Mouse (Mus musculus) T-helper 2 cell (primary cell): ENCODE data around the gene Katnbl1.

Experiments
- in situ Hi-C: fragments of 300-600 bp; cut with MboI, MseI; formaldehyde crosslinking; loops from one replicate; pipeline ENCODE4 v1.15.1; 2025; ENCODE audit warnings: high pct_unique_total_duplicates

Katnbl1 gene

GRCm38 (mm10) chr2:112460557-112460956 lies 81.5 kb downstream of the Katnbl1 start:
- in situ Hi-C loops, result no loop called here
